Mouse (Mus musculus) spleen, adult 12 weeks (tissue): ENCODE measurements around the gene Ptpn6.

ENCODE experiments used
- DNase-seq: peaks from one replicate; pipeline ENCODE4 v3.0.0; 2022; ENCODE audit warnings: low spot score

Gene Ptpn6

DNA sequence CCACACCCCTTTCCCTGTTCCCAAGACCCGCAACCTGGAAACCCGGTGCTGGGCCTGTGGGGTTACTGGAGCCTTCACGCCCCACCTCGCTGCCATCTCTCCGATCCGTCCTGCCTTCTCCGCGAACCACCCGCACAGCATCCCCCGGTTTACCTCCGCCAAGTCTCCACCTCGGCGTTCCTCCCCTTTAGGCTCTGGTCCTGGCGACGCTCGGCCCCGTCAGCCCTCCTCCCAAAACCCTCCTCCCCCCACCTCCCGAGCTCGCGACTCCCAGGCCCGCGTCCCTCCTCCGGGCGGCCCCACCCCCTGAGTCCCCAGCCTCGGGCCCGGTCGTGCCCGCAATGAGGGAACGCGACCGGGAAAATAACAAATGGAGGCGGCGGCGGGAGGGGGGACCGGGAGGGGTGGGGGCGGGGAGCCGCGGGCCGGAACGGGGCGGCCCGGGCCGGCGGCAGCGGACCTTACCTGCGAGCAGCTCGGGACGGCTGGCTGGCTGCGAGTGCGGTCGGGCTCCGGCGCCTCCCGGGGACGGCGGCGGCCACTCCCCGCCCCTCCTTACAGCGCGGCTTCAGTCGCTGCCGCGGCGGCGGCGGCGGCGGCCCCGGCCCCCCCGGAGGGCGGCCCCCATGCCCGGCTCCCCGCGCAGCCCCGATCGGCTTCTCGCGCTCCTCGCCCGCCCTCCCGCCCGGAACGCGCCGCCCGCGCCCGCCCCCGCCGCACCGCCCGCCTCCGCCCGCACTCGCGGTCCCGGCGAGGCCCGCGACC lies 17.5 kb upstream of the Ptpn6 start, which contains the start of the genes Gm45234 and Atn1:
Gm45234 (minus strand) TSS at position 191 of the 765 bp plus-strand sequence.
Atn1 (minus strand) TSS at position 694 of the 765 bp plus-strand sequence.
- DNase-seq, result no peak

DNA sequence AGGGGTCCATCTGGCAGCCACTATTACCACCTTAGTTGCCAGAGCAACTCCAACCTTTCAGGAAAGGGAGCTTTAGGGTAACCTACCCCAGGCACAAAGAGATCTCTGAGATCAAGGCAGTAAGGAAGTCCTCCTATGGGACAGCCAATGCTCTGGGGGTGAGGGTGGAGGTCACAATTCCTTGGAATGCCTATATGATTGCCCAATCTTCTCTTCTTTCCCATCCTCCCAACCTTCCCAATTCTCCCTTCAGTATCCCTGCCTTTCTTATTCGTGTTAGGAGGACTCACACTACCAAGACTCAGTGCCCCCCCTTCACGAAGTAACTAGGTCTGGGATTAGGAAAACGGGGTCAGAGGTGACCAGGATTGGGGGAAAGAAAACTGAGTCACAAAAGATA lies 16.8 kb upstream of the Ptpn6 start:
- DNase-seq, result no peak

- no peak for DNase-seq
Observed at GRCm38 (mm10) chr6:124753861-124754260, 15.3 kb upstream of the Ptpn6 start.

DNA sequence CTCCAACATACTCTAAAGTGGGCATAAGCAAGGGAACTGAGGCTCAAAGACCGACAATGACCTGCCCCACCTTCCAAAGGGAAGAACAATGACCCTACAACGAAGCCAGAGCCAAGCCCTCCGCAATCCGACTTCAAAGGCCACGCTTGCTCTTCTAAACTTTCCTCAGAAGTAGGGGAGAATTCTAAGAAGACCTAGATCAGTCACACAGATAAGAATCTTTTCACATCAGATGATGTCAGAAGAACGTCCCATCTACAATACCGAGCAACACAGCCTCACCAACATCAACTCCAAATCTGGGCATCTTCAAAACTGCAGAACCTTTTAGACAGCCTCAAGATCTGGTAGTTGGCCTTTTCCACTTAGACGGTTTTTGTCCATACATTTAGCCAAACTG lies 11.9 kb upstream of the Ptpn6 start:
- no peak for DNase-seq

DNA sequence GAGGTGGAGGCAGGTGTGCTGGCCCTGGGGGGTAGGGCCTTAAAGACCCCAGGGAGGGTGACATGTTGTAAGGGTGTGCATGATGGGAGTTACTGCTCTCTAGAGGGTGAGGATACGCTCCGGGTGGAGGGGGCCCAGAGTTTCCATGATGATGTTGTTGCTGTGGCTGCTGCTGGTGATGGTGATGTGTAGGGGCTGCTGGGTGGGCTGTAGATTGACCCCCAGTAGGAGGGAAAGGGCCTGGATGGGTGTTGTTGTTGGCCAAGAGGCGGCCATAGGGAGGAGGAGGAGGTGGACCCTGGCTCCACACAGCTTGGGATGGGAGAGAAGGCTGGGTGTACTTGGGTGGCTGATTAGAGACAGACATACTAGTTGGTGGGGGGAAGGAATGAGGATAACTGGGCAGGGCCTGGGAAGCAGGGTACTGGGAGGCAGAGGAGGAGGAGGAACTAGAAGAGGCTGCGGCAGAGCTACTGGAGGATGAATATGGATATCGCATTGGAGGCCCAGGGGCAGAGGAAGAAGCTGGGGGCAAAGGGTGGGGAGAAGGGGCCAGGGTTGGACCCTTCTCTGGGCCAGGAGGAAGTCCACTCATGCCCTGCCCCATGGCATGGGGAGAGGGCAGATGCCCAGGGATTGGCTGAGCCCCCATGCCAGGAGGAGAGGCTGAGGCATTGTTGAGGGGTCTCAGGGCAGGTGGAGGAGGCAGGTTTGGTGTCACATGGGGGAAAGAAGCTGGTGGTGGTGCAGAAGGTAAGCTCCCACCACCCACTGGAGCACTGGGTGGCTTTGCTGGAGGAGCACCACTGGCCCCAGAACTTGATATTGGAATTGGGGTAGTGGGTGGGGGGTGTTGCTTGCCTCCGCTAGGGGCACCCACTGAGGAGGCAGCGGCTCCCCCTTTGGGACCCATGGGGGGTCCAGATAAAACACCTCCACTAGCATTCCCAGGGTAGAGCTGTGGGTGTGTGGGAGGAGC lies 8.4 kb upstream of the Ptpn6 start:
- no peak for DNase-seq

GRCm38 (mm10) chr6:124746296-124746605 lies 7.7 kb upstream of the Ptpn6 start:
- DNase-seq, result no peak

DNA sequence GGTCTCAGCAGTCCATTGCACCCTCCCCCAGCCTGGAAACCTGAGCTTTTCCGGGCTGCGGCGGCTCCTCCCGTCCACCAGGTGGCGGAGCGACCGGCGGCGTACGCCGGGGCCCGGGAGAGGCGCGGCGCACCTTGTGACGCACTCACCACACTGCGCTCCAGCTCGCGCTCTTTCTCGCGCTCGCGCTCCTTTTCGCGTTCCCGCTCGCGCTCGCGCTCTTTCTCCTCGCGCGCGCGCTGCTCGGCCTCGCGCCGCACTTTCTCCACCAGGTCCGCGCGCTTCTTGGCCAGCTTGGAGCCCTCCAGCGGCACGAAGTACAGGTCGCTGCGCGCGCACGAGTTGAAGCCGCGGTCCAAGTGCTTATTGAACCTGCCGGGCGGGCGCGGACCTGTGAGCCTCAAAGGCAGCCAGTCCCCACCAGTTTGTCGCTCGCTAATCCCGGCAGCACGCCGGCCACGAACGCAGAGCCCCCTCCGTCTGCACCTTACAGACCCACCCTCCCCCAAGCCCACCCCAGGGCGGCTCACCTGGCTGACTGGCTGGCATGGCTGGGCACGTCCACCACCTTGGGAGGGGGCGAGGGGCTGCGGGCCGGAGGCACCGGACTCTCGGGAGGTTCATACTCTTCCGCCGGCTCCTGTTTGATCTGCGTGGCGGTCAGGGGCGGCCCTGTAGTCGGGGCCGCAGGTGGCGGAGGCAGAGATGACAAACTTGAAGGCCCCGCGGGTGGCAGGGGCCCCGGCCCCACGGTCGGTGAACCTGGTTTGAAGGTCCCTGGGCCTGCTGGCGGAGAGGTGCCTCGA lies 7.2 kb upstream of the Ptpn6 start:
- DNase-seq, result peak; percentile 89

- DNase-seq, result no peak
Observed at GRCm38 (mm10) chr6:124744755-124745321, 6.3 kb upstream of the Ptpn6 start.

GRCm38 (mm10) chr6:124743647-124744046 lies 5.1 kb upstream of the Ptpn6 start:
- no peak for DNase-seq

DNA sequence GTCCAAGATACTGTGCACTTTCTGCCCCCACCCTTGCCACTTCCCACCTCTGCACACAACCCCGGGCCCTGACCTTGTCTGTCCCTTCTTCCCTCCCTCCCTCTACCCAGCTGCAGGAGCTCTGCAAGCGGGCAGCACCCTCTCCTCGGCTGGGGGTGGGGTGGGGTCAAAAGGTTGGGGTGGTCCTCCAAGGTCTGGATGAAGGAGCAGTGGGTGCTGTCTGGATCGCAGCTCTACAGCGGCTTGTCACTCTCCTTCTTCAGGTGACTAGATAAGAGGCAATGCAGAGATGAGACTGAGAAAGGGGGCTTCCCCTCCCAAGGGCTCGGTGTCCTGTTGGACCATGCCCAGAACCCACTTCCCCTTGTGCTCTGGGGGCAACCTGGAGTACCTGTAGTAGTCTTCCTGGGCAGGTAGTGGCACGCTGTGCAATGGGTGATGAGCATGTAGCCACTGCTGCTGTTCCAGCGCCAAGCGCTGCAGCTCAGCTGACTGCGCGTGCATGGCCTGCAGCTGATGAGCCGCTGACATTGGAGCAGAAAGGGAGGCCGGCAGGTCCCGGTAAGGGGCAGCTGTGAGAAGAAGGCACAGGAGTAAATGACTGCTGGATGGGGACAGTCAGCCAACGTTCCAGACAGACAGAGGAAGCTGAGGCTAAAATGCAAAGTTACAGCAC lies 4.5 kb upstream of the Ptpn6 start:
- no peak for DNase-seq

- DNase-seq, result no peak
Observed at GRCm38 (mm10) chr6:124741842-124742241, 3.3 kb upstream of the Ptpn6 start.

DNA sequence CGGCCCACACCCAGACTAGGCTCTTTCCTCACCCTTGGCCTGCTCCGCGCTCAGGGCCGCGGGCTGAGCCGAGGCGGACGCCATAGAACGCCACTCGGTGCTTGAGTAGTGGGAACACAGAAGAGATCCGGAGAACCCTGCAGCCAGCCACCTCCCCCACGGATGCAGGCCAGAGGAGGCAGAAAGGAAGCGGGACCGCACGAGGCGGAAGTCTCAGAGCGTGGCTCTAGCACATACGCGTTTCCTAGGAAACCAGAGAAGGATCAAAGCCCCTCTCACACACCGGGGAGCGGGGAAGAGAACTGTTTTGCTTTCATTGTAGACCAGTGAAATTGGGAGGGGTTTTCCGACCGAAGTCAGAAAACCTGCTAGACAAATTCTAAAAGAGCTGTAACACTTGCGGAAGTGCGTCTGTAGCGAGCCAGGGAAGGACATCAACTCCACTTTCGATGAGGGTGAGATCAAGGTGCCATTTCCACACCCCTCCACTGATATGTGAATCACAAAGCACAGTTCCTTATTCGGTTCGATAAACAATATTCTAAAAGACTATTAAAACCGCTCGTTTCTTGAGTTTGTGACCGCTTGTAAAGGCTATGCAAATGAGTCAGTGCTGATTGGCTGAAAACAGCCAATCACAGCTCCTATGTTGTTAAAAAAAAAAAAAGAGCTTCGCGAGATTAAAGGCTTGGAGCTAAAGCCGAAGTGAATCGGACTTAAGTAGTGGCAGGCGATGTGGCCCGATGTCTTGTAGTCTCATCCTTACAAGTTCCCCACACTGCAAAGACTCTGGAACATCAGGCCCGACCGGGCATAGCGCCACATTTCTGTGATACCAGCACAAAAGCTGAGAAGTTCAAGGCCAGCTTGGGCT lies 2.6 kb upstream of the Ptpn6 start, which contains the start of gene Grcc10:
Grcc10 (minus strand) TSS at position 487 of the 874 bp plus-strand sequence.
- DNase-seq, result peak; percentile 80

DNA sequence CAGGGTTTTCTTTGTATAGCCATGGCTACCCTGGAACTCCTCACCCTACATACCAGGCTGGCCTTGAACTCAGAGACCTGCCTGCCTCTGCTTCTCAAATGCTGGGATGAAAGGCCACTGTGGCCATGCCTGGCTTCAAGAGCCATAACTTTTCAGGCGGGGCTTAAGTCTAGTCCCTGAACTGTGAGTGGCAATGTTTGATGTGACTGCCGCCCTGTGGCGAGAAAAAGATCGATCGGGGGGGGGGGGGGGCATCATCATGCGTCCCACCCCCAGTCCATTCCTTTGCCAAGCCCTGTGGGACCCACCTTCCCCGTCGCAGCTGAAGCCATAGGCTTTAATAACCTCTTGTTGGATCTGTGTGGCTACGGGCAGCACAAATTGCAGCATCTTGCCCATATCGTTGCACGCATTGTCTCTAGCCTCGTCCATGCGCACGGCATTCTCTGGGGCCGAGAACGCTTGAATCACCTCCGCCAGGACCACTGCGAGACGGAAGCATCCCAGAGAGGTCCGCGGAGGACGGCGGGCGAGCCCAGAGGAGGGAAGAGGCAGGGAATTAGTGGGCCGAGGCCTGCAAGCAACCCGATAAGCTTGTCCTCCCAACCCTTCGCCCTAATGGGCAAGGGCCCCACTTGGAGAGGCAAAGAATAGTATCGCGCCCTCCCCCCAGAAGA lies 1.8 kb upstream of the Ptpn6 start:
- no peak for DNase-seq

DNA sequence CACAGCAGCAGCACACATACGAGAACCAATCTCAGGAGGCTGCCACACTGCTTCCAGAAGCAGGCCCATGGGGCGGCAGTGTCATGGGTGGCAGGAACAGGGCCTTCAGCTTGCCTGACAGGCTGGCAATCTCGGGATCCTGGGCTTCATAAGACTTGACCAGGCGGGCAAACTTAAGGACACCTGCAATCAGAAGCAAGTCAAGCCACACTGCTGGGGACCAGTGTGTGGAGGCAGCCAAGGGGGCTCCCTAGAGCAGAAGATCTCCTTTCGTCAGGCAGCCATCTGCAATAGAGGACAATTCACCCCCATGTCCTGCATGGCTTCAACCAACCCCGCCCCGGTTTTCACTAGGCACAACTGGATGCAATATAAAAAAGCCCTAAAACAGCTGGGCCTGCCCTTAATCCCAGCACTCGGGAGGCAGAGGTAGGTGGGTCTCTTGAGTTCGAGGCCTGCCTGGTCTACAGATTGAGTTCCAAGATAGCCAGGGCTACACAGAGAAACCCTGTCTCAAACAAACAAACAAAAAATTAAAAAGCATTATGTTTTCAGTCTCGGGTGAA lies 800 bp upstream of the Ptpn6 start:
- no peak for DNase-seq

GRCm38 (mm10) chr6:124737040-124737439 lies 1.5 kb downstream of the Ptpn6 start:
- no peak for DNase-seq

- no peak for DNase-seq
Observed at GRCm38 (mm10) chr6:124734417-124734816, 4.1 kb downstream of the Ptpn6 start.

GRCm38 (mm10) chr6:124732476-124733370 lies 5.8 kb downstream of the Ptpn6 start:
- DNase-seq, result no peak

DNA sequence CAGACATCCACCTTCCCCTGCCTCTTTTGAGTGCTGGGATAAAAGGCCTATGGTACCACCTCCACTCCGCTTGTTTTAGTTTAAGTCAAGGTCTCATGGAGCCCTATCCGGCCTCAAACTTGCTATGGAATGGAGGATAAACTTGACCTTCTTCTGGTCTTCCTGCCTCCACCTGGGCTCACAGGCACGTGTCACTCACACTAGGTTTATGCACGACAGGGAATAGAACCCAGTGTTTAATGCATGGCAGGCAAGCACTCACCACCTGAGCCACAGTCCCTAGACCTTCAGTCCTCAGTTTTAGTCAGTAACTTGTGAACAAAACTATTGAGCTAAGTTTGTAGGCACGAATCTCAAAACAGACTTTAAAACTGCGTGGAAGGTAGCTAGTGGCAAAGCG lies 7.5 kb downstream of the Ptpn6 start:
- no peak for DNase-seq
